Mouse (Mus musculus): ENCODE data around the gene Ccl28. TPM values are rescaled to one million over a fixed set of nuclear protein-coding genes. Genes with fewer than 3 reads are reported as not detected.
"Not testable (repeated sequence)": the region's sequence is repeated elsewhere in the genome, so short reads cannot be mapped to it uniquely, and the experiment has no call there.

Ccl28 gene
- polyA plus RNA-seq, 1 experiment from 2014 or later = 0.27 TPM

- H3K27me3 ChIP-seq; ATAC-seq (ENCODE audit: insufficient number of reproducible peaks, low FRiP score, low TSS enrichment, low read depth): not testable (repeated sequence)
- WGBS = 76% methylated on average over 5 of the region's 5 CpGs
Observed at GRCm38 (mm10) chr13:119625952-119626351, 2.3 kb downstream of the Ccl28 start.

GRCm38 (mm10) chr13:119631482-119632155 lies 8.0 kb downstream of the Ccl28 start:
- WGBS = 7% methylated on average over 30 of the region's 33 CpGs

More at GRCm38 (mm10) chr13:119625952-119626351, 2.3 kb downstream of the Ccl28 start:
- not testable (repeated sequence) for H3K4me1 ChIP-seq; H3K9ac ChIP-seq; H3K36me3 ChIP-seq; H3K4me2 ChIP-seq (replicated peaks); H3K9me3 ChIP-seq (replicated peaks); H3K27ac ChIP-seq (replicated peaks); H3K4me3 ChIP-seq (replicated peaks)

GRCm38 (mm10) chr13:119632156-119632548 lies 8.5 kb downstream of the Ccl28 start:
- no peaks in the 10 kb centered on the region for H3K36me3 ChIP-seq
- no peaks in the 10 kb centered on the region for H3K4me1 ChIP-seq
- H3K9ac ChIP-seq = no peak overlapping the region
- ATAC-seq (ENCODE audit: insufficient number of reproducible peaks, low FRiP score, low TSS enrichment, low read depth) = no peak
- H3K4me3 ChIP-seq (replicated peaks) = peak overlapping the region; percentile 51; the same call in 1 of the 2 replicates
- WGBS = 78% methylated on average over 4 of the region's 4 CpGs
- peak overlapping the region; percentile 64 for H3K4me2 ChIP-seq (replicated peaks)
- H3K27me3 ChIP-seq = no peaks in the 10 kb centered on the region
- no peak overlapping the region for H3K27ac ChIP-seq (replicated peaks)
- H3K9me3 ChIP-seq (replicated peaks) = no peaks in the 10 kb centered on the region

More at GRCm38 (mm10) chr13:119631482-119632155, 8.0 kb downstream of the Ccl28 start:
- Histone ChIP-seq H3K27ac (replicated peaks) (no peak overlapping the region), H3K27me3 (no peaks in the 10 kb centered on the region), H3K4me1 (no peaks in the 10 kb centered on the region), H3K36me3 (no peaks in the 10 kb centered on the region), H3K9ac (peak overlapping the region; percentile 28), H3K4me3 (replicated peaks) (peak overlapping the region; percentile 51), H3K9me3 (replicated peaks) (no peaks in the 10 kb centered on the region), H3K4me2 (replicated peaks) (peak overlapping the region; percentile 64)
- peak; percentile 85 for ATAC-seq (ENCODE audit: insufficient number of reproducible peaks, low FRiP score, low TSS enrichment, low read depth)

DNA sequence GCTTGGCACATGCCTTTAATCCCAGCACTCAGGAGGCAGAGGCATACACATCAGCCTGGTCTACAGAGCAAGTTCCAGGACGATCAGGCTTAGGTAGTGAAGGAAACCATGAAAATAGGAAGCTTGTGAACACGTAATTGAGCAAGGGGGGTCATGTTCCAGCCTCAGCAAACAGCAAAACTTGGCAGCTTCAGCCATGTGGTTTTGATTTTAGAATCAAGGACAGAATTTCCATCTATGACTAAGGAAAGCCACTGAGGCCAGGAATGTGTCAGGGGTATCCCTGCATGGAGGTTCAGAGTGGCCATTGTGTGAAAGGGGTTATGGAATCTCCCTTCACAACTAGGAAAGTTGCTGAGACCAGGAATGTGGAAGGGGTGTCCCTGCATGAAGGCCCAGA lies 11.9 kb downstream of the Ccl28 start:
- Histone ChIP-seq H3K9ac (no peak overlapping the region), H3K27ac (replicated peaks) (no peak overlapping the region), H3K4me3 (replicated peaks) (no peak overlapping the region), H3K9me3 (replicated peaks) (no peaks in the 10 kb centered on the region), H3K4me2 (replicated peaks) (no peak overlapping the region), H3K27me3 (no peaks in the 10 kb centered on the region), H3K36me3 (no peaks in the 10 kb centered on the region), H3K4me1 (no peaks in the 10 kb centered on the region)
- ATAC-seq (ENCODE audit: insufficient number of reproducible peaks, low FRiP score, low TSS enrichment, low read depth) = no peak
- 26% methylated on average over 2 of the region's 2 CpGs for WGBS

DNA sequence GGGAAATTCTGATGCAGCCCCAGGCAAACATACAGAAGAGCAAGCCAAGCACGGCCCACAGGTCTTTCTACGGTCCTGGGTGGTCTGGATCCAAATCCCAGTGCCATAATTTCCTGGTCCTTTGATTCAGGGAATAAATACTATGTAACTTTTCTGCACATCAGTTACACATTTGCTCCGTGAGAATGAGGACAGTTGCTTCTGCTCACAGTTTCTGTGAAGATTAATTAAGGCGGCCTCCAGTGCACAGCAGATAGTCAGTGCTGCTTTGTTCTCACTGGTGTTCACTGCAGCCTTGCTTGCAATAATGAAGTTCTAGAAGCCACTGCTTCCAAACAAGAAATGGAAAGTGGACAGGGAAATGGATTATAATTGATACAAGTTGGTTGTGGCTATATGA lies 14.2 kb downstream of the Ccl28 start:
- ATAC-seq (ENCODE audit: insufficient number of reproducible peaks, low FRiP score, low TSS enrichment, low read depth) = no peak
- Histone ChIP-seq H3K9ac (no peak overlapping the region), H3K9me3 (replicated peaks) (no peaks in the 10 kb centered on the region), H3K27ac (replicated peaks) (no peak overlapping the region), H3K27me3 (no peaks in the 10 kb centered on the region), H3K4me2 (replicated peaks) (no peak overlapping the region), H3K4me3 (replicated peaks) (no peak overlapping the region), H3K4me1 (no peaks in the 10 kb centered on the region), H3K36me3 (no peaks in the 10 kb centered on the region)
- 75% methylated on average over 4 of the region's 4 CpGs for WGBS

DNA sequence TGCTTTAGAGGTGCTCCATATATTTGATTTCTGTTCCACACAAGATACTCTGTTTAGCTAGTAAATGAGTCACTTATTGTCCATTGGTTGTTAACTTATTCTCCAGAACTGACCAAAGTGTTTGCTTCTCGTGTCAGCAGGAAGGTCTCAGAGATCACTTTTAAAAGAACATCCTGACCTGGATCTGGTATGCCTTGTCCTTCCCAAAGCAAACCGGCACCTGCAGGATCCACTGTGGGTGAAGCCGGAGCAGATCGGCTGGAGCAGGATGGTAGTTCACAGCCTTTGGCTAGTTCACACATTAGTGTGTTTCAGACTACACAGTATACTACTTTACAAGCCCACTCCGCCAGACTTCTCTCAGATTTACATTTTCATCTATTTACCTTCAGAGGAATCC lies 14.8 kb downstream of the Ccl28 start:
- 80% methylated on average over 5 of the region's 5 CpGs for WGBS
- ATAC-seq (ENCODE audit: insufficient number of reproducible peaks, low FRiP score, low TSS enrichment, low read depth) = no peak
- Histone ChIP-seq H3K4me2 (replicated peaks) (no peak overlapping the region), H3K9me3 (replicated peaks) (no peaks in the 10 kb centered on the region), H3K4me3 (replicated peaks) (no peak overlapping the region), H3K4me1 (no peaks in the 10 kb centered on the region), H3K27me3 (no peaks in the 10 kb centered on the region), H3K9ac (no peak overlapping the region), H3K27ac (replicated peaks) (no peak overlapping the region), H3K36me3 (no peaks in the 10 kb centered on the region)

DNA sequence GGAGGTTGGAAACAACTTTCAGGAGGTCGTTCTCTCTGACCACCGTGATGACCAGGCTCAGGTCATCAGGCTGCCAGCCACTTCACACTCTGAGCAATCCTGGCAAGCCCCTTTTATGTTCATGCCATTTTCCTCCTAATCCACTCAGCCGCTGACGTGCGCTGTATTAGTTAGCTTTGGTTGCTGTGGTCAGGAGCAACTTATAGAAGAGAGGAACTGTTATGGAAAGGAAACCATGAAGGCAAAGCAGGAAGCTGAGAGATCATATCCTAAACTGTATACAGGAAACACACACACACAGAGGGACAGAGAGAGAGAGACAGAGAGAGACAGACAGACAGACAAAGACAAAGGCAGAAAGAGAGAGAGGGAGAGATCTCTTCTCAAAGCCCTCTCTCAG lies 15.7 kb downstream of the Ccl28 start:
- no peaks in the 10 kb centered on the region for H3K36me3 ChIP-seq
- H3K4me3 ChIP-seq (replicated peaks) = no peak overlapping the region
- no peak overlapping the region for H3K27ac ChIP-seq (replicated peaks)
- ATAC-seq (ENCODE audit: insufficient number of reproducible peaks, low FRiP score, low TSS enrichment, low read depth) = no peak
- no peaks in the 10 kb centered on the region for H3K27me3 ChIP-seq
- H3K9me3 ChIP-seq (replicated peaks) = no peaks in the 10 kb centered on the region
- no peak overlapping the region for H3K4me2 ChIP-seq (replicated peaks)
- no peaks in the 10 kb centered on the region for H3K4me1 ChIP-seq
- H3K9ac ChIP-seq = no peak overlapping the region
- 85% methylated on average over 5 of the region's 5 CpGs for WGBS

DNA sequence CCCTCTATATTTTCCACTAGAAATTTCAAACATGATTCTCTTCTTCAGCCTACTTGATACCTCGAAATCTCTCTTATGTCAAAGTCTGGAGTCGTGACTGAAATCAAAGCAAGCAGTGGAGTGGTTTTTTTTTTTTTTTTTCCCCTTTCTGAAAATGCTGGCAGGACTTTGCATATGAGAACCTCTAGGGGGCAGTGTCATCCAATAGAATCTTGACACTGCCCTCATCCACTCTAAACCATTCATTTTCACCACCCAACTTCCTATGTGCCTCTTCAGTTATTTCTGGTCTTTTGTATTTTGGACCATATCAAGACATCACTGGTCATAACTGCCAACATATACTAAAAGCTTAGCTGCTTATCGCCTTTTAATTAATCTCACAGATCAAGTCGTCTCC lies 16.9 kb downstream of the Ccl28 start:
- H3K9me3 ChIP-seq (replicated peaks) = no peaks in the 10 kb centered on the region
- H3K9ac ChIP-seq = no peak overlapping the region
- H3K4me1 ChIP-seq = no peaks in the 10 kb centered on the region
- WGBS = 38% methylated on average over 4 of the region's 4 CpGs
- H3K27ac ChIP-seq (replicated peaks) = no peak overlapping the region
- no peaks in the 10 kb centered on the region for H3K27me3 ChIP-seq
- H3K4me2 ChIP-seq (replicated peaks) = no peak overlapping the region
- H3K4me3 ChIP-seq (replicated peaks) = no peak overlapping the region
- no peak for ATAC-seq (ENCODE audit: insufficient number of reproducible peaks, low FRiP score, low TSS enrichment, low read depth)
- H3K36me3 ChIP-seq = no peaks in the 10 kb centered on the region

DNA sequence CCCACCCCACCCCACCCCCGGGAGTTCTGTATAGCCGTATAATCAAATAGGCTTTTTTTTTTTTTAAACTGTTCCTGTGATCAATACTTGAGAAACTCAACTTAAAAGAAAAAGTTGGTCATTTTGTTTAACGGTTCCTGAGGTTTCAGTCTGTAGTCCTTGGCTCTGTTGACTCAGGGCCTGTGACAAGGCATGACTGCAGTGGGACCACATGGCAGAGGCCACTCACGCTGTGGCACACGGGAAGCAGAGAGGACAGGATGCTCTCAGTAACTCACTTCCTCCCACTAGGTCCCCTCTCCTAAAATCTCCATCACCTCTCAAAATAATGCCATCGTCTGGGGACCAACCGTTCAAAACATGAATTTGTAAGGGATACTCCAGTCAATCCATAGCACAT lies 17.5 kb downstream of the Ccl28 start:
- ATAC-seq (ENCODE audit: insufficient number of reproducible peaks, low FRiP score, low TSS enrichment, low read depth) = no peak
- no peak overlapping the region for H3K4me3 ChIP-seq (replicated peaks)
- H3K9ac ChIP-seq = no peak overlapping the region
- no peaks in the 10 kb centered on the region for H3K27me3 ChIP-seq
- no peaks in the 10 kb centered on the region for H3K9me3 ChIP-seq (replicated peaks)
- H3K27ac ChIP-seq (replicated peaks) = no peak overlapping the region
- H3K4me2 ChIP-seq (replicated peaks) = no peak overlapping the region
- no peaks in the 10 kb centered on the region for H3K4me1 ChIP-seq
- 77% methylated on average over 7 of the region's 7 CpGs for WGBS
- no peaks in the 10 kb centered on the region for H3K36me3 ChIP-seq

DNA sequence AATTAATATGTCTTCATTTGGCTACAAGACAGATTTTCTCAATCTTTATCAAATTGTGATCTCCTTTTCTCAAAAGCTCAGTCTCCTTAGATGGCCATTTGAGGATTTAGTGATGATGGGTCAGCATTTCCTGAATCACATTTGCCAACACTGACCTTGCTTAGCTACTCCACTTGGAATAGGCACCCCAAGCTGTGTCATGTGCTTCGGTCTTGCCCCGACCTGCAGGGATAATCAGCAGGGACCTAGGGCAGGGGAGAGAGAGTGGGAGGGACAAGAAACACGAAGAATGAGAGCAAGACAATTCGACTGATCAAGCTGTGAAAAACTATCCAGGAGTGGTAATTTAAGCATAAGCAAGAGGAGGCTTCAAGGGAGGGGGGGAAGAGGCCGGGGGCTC lies 21.1 kb downstream of the Ccl28 start:
- 52% methylated on average over 5 of the region's 5 CpGs for WGBS
- no peaks in the 10 kb centered on the region for H3K27me3 ChIP-seq
- H3K4me1 ChIP-seq = no peaks in the 10 kb centered on the region
- ATAC-seq (ENCODE audit: insufficient number of reproducible peaks, low FRiP score, low TSS enrichment, low read depth) = no peak
- H3K36me3 ChIP-seq = no peaks in the 10 kb centered on the region
- no peak overlapping the region for H3K4me2 ChIP-seq (replicated peaks)
- H3K9me3 ChIP-seq (replicated peaks) = no peaks in the 10 kb centered on the region
- H3K4me3 ChIP-seq (replicated peaks) = no peak overlapping the region
- H3K27ac ChIP-seq (replicated peaks) = no peak overlapping the region
- H3K9ac ChIP-seq = no peak overlapping the region

GRCm38 (mm10) chr13:119646511-119646910 lies 22.9 kb downstream of the Ccl28 start:
- H3K36me3 ChIP-seq = no peaks in the 10 kb centered on the region
- ATAC-seq (ENCODE audit: insufficient number of reproducible peaks, low FRiP score, low TSS enrichment, low read depth) = no peak
- H3K4me3 ChIP-seq (replicated peaks) = no peak overlapping the region
- no peaks in the 10 kb centered on the region for H3K9me3 ChIP-seq (replicated peaks)
- no peak overlapping the region for H3K9ac ChIP-seq
- H3K4me2 ChIP-seq (replicated peaks) = no peak overlapping the region
- H3K27ac ChIP-seq (replicated peaks) = no peak overlapping the region
- H3K4me1 ChIP-seq = no peaks in the 10 kb centered on the region
- 89% methylated on average over 1 of the region's 1 CpGs for WGBS
- no peaks in the 10 kb centered on the region for H3K27me3 ChIP-seq
